Mouse (Mus musculus) kidney, adult 18-20 months (tissue): Measurements from ENCODE around the gene Ube4b.
"Not testable (repeated sequence)": the region's sequence is repeated elsewhere in the genome, so short reads cannot be mapped to it uniquely, and the experiment has no call there.

ENCODE experiments used
- DNase-seq: peaks from one replicate; pipeline ENCODE4 v3.0.0; 2021

The Ube4b gene

DNA sequence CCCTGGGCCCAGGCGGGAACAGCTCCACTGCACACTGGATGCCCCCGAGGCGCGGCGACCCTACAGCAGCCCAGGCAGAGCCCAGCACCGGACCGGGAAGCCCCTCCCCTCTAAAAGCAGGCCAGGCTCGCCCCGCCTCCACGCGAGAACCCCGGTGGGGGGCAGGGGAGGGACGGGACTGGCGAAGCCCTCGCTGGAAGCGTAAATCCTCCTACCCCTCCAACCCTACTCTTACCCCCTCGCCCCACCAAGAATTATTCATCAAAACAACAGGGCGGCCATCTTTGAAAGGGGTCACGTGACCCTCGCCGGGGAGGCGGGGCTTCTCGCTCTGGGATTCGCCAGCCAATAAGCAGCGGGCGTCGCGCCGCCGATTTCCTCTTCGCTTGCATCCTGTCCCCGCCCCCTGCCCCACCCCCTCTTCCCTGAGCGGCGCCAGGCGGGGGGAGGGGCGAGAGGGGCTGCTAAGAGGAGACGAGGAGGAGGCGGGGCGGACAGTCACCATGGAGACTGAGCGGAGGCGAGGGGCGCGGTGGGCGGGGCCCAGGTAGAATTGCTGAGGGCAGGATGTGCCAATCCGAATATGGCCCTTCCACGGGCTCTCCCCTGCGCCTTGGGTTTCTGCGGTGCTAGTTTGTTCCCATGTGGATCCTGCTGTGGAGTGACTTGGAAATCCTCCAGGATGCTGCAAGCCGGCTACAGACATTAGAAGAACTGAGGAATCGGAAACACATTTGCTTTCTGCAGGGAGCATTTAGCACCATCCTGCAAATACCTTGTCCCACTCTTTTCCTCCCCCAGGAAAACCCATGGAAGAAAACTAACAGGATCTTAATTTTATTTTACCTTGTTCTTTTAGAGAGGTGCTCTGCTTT lies at the start of gene Ube4b:
TSS of gene Ube4b (minus strand) at position 425 of the 875 bp plus-strand sequence.
- peak; percentile 98 for DNase-seq

DNA sequence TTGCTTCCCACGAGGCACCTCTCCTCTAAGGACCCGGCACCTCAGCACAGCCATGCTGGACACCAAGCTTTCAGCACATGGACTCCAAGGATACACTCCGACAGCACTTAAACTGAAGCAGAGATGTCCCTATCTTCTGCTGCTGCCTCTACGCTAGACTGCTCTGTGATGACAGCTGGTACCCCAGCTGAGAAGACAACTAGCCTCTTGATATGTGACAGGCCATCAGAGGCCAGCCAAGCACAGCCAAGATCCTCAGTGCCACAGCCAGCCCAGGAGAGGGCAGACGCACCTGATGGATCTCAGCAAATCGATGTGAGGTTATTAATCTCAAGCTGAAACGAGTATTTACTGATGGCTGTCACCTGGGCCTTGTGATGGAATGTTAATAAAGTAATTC lies 48.5 kb upstream of the Ube4b start:
- no peak for DNase-seq

DNA sequence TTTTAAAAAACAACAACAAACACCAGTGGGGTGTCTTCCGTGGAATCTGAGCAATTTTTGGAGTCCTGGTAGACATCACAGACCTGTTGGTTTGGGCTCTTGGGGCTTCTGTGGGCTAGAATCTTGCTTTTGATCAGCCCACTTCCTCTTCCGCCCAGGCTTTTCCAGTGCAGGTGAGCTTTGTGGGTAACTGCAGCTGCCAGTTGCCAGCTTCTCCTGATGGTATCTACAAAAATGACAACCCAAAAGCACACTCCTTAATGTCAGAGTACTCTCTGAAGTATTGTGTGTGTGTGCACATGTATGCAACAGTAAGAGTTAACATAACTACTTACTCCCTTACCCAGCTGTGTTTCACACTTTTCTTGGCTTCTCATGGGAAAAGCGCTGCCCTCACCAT lies 43.0 kb upstream of the Ube4b start:
- no peak for DNase-seq

DNA sequence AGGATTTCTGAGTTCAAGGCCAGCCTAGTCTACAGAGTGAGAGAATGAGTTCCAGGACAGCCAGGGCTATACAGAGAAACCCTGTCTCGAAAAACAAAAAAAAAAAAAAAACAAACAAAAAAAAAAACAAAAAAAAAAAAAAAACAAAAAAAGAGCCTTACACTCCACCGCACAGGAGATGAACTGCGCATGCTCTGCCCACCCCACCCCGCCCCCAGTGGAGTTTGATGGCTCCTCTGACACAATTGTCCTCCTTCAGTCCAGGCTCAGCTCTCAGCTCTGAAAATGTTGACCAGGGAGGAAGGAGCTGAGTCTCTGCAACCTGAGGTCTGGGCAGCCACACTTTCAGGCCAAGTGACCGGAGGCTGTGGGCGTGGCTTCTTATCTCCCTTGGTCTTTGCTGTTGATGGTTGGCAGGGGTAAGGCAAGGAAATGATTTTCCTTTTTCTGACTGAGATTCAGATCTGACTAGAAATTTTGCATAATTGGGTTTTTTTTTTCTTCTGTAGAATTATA lies 36.9 kb upstream of the Ube4b start:
- DNase-seq, result no peak

DNA sequence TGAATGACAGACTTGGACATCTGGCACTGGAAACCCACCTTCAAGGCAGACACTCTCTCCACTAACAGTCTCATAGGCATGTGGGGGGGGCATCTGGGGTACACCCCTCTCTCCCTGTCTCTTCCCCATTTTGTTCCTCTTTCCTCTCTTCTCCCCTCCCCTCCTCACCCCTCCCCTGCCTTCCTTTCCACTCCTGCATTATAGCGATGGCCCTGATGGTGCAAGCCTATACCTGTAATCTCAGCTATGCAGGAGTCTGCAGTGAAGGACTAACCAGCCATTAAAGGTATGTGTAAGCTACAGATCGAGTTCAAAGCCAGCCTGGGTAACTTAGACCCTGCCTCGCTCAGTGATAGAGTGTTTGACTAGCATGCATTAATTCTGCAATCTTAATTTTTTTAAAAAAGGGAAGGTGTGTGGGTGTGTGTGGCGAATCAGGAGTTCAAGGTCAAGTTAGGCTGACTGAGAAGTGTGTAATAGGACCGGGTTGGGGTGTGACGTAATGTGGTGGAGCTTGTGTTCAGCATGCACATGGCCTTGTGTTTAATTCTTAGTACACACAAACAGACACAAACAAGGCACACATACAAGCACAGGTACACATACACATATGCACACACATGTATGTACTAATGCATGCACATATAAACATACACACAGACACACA lies 35.9 kb upstream of the Ube4b start:
- no peak for DNase-seq

DNA sequence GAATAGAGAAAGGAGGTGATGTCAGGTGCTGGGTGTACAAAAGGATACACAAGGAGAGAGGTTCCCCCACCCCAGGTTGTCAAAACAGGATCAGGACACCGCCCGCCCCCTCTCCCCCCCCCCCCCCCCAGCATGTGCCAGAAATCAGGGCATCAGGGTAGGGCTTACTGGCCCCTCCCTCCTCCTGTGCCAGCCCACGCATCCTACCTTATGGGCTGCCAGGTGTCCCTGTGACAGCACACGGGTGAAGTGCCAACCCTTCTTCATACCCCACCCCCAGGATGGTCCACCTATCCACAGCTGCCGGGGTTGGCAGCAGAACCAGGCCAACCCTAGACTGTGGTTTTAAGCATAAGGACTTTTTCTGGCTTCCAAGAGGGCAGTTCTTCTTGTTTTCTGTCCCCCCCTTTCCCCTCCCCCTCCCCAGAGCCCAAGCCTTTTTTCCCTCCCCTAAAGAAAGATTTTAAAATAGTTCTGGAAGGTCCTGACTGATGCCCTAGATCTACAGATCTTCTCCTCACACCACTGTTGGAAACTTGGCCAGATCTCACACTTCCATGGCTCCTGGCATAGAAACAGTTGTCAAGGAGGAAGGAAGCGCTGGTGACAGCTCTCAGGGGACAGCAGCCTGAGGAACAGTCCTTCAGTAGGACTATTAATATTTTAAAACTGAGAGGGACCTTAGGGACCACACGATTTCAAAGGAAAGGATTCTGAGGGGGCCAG lies 35.2 kb upstream of the Ube4b start:
- DNase-seq, result no peak

DNA sequence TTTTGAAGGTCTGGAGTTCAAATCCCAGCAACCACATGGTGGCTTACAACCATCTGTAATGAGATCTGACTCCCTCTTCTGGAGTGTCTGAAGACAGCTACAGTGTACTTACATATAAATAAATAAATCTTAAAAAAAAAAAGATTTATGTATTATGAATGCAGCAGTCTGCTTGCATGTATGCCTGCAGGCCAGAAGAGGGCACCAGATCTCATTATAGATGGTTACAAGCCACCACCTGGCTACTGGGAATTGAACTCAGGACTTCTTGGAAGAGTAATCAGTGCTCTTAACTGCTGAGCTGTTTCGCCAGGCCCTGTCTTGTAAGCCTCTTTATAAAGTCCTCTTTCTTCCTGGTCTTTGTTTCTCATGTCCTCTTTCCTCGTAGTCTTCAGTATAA lies 33.9 kb upstream of the Ube4b start:
- DNase-seq, result not testable (repeated sequence)

DNA sequence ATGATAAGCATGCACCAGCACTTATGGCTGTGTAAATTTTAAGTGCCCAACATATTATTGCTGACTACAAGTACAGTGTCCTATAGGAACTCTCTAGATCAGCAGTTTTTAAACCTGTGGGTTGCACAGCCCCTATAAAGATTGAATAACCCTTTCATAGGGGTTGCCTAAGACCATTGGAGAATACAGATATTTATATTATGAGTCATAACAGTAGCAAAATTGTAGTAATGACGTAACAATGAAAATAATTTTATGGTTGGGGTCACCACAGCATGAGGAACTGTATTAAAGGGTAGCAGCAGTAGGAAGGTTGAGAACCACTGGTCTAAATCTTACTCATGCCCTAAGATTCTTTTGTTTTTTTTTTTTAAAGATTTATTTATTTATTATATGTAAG lies 32.9 kb upstream of the Ube4b start:
- DNase-seq, result no peak

DNA sequence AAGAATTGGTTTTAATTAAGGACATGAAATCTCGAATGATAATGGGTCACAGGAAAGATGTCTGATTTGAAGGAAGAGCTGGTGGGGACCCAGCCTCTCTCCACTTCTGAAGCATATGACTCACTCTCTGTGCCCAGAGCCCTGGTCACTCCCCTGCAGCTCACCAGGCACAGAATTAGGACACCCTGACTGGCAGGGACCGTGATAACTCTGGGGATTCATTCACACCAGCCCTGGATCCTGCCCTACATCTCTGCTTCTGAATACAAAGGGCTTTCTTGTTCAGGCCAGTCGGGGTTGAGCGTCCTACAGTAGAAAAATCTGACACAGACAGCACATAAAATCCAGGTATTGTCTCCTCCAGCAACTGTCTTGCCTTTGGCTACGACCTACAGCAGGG lies 32.0 kb upstream of the Ube4b start:
- DNase-seq, result no peak

DNA sequence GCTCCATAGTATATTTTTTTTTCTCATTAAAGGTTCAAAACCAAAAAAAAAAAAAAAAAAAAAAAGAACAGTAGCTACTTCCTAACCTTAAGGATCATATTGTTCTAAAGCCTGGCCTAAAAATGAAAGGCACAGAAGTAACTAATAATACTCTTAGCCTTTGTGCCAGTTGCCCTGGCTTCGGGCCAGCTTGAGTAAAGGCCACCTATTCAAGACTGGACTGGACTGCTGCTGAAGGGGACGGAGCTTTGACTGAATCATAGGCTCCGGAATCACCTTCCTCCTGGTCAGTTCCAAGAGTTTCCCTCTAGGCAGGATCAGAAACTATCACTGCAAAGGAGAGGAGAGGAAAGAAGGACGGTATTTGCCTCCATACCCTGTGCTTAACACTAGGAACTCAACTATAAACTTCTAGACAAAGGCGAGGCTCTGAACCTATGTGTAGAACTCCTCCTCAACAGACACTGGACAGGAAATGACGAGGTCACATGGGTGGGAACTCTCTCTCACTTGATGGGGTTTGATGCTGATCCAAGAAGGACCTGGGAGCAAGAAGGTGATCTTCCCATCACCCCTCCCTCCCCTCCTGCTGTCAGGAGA lies 31.4 kb upstream of the Ube4b start:
- peak; percentile 65 for DNase-seq

DNA sequence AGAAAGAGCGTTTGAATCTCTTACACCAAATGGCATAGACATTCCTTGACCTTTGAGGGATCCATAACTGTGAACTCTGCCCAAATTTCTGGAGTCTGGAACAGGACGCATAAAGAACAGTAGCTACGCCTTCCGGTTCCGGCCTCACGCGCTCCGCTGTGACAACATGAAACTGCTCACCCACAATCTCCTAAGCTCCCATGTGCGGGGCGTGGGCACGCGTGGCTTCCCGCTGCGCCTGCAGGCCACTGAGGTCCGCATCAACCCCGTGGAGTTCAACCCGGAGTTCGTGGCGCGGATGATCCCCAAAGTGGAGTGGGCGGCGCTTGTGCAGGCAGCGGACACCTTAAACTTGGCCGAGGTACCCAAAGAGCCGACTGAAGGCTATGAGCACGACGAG lies 30.6 kb upstream of the Ube4b start:
- DNase-seq, result not testable (repeated sequence)

DNA sequence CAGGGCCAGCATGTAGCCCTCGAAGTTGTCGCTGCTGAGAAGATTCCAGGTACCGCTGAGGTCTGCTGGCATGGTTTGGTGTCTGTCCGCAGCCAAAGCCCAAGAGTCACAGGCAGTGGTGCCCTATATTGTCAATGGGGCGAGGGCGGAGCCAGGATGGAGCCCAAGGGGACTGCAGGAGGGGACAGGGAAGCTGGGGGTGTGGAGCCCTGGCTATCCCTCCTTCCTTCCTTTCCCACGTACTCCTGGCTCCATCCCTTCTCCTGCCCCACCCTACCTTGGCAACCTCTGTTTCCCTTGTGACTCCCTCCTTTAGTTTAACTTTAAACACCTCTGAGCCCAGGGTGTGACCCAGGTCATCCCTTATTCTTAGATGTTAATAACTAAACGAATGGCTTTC lies 28.3 kb upstream of the Ube4b start, which contains the start of gene Rbp7:
TSS of gene Rbp7 (minus strand) at position 100 of the 400 bp plus-strand sequence.
- DNase-seq, result no peak

DNA sequence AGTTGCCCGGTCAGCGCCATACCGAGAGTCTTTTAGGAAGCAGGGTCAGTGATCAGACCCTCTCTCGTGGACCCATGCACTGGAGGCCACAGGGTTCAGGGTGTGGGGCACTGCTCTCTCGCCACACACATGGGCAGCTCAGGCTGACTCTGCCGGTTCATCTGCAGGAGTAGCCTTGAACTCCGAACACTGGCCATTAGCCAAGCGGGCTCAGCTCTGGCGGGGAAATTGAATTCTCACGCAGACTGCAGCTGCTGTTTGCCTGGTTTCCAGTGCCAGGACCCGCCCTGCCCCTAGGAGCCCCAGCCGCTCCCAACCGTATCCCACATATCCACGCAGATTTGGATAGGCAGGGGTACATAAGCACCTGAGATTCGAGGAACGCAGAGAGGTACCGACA lies 27.7 kb upstream of the Ube4b start:
- no peak for DNase-seq

DNA sequence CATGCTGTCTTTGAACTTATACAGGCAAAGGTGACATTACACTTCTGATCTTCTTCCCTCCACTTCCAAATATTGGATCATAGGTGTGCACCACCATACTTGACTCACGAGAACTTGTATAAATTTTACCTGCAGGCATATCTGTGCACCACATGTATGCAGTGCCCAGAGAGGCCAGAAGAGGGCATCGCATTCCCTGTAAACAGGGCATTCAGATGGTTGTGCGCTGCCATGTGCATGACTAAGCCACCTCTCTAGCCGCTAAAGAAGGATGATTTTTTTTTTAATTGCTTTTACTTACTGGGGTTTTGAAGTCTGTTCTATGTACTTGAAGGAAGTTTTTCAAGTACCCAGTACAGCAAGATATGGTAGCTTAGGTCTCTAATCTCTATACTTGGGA lies 27.1 kb upstream of the Ube4b start:
- peak; percentile 49 for DNase-seq

DNA sequence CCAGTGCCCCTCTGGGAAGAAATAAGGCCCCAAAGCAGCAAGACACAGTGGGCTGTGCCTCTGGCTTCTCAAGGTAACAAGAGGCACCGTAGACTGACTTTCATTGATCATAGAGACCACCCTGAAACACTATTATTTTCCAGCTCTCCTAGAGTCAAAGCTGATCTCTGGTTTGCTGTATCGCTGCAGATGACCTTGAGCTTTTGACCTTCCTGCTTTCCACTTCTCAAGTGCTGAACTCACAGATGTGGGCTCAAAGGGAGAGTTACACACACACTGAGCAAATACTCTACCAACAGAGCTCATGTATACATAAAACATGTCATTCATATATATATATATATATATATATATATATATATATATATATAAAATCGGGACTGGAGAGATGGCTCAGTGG lies 24.1 kb upstream of the Ube4b start:
- DNase-seq, result no peak

DNA sequence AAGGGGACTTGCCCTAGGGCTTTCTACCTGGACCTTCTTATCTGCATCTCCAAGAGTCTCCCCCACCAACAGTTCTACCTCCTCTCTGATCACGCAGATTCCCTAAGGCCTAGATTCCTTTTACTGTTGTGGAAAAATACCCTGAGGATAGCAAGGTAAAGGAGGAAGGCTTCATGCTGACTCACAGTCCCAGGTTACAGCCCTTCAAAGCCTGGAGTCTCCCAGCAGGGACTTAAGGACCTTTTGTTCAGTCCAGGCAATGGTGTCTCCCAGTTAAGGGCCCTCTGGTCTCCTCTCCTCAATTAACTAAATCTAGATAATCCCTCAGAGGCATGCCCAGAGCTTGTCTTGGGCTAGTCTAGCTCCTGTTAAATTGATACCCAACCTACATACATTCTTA lies 19.8 kb upstream of the Ube4b start:
- no peak for DNase-seq

DNA sequence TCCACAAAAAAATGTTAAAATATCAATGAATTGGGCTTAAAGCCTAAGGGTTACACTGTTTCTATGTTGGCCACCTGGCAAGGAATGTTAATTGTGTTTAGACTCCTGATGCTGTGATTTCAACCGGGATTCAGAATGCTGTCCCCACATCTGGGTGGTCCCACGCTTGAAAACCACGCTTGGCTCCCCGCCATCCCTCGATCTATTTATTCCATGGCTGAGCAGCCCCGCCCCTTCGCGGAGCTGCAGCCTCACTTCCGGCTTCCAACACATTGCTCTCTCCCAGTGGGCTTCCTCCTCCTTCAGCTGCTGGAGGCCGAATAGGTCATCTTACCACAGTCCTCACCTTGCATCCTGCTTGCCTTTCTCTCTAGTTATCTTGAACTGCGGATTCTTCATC lies 19.3 kb upstream of the Ube4b start:
- DNase-seq, result no peak

DNA sequence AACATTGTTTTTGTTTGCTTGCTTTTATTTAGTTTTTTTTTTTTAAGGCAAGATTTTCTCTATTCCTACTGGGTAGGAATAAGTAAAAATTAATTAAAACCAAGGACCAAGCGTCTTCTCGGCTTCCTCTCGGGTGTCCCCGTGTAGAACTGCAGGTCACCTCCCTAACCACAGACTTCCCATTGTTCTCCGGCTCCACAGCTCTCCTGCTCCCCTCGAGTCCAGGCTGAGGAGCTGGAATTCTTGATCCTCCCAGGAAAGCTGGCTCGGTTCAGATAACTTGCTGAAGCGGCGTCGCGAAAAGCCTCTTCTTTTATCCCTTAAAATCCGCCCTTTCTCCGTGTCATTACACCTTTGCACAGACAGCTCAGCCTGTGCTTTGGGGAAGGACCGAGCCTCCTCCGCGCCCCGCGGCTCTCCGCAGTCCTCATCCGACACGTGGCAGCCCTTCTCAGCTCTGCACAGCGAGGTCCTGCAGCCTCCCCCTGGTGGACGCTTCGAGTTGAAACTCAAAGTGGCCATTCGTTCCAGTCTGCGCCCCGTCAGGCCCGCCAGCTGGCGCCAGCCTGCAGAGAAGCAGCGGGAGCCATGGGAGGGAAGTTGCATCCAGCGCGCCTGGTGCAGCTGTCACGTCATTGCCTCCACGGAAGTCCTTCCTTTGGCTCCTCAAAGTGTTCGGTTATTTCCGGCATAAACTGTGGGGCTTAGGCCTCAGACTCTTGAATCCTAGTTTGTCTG lies 18.6 kb upstream of the Ube4b start:
- peak; percentile 89 for DNase-seq

DNA sequence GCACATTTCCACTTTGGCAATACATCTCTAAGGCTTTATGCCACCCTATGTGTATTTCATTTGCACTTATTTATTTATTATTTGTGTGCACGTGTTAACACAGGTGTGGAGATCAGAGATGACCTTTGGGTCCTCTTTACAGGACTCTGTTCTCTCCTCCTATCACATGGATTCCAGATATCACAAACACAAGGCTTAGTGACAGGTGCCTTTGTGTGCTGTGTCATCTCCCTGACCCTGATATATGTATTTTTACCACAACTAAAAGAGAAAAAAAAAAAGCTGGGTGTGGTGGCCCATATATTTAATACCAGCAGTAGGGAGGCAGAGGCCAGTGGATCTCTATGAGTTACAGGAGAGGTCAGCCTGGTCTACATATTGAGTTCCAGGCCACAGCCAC lies 17.9 kb upstream of the Ube4b start:
- no peak for DNase-seq

DNA sequence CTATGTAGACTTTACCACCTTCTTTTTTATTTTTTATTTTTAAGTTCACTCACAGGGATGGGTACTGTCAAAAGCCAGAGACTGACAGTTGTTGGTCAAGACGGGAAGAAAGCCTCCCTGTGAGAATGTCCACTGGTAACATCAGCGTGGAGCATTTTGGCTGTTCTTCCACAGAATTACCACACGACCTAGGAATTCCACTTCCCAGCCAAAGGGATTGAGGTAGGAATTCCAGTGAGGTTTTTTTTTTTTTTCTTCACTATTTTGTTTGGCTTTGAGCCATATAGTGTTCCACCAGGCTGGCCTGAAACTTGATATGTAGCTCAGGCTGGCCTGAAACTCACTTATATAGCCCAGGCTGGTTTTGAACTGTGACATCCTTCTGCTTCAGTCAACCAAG lies 15.9 kb upstream of the Ube4b start:
- no peak for DNase-seq

DNA sequence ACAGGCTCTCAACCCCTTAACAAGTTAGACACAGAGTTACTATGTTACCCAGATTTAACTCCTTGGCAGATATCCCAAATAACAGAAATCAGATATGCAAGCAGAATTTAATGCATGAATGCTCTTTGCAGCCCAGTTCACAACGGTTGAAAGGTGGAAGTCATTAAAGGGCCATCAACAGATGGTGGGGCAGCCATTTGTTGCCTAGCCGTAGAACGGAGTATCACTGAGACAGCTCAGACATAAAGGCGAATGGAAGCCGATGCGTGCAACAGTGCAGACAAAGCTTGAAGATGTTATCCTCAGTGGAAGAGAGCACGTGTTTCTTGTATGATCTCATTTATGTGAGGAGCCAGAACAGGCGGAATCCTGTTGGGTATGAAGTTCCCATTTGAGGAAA lies 14.0 kb upstream of the Ube4b start:
- DNase-seq, result no peak

DNA sequence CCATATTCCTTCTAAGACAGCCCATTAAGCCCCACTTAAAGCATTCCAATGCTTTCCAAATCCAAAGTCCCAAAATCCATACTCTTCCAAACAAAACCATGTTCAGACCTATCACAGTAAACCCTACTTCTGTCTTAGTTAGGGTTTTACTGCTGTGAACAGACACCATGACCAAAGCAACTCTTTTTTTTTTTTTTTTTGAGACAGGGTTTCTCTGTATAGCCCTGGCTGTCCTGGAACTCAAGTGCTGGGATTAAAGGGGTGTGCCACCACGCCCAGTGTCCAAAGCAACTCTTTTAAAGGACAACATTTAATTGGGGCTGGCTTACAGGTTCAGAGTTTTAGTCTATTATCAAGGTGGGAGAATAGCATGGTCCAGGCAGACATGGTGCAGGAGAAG lies 5.3 kb upstream of the Ube4b start:
- DNase-seq, result not testable (repeated sequence)
